Mouse (Mus musculus) spleen, embryonic (tissue): ENCODE data around the gene Fam20a.
"Not testable (repeated sequence)": the region's sequence is repeated elsewhere in the genome, so short reads cannot be mapped to it uniquely, and the experiment has no call there.

ENCODE experiments used
- CTCF ChIA-PET: fragments of 350-600 bp; sonication (Branson Sonifier 250); formaldehyde crosslinking; loops from one replicate; lab custom pipeline; 2022; lab: Charles Lee

The Fam20a gene

GRCm38 (mm10) chr11:109680934-109681333 lies 41.1 kb downstream of the Fam20a start:
- CTCF ChIA-PET, result interaction anchor here (0.6 kb wide), 1 partner anchor 182 kb away, joined by 3 read pairs; no protein-coding TSS in a partner anchor

GRCm38 (mm10) chr11:109678291-109678690 lies 43.8 kb downstream of the Fam20a start:
- CTCF ChIA-PET, result no interaction called here

- CTCF ChIA-PET, result interaction anchor here (0.7 kb wide), 1 partner anchor 806 kb away, joined by 3 read pairs; no protein-coding TSS in a partner anchor
These were observed 45.3 kb downstream of the Fam20a start for GRCm38 (mm10) chr11:109676621-109677373.

- CTCF ChIA-PET, result no interaction called here
These were observed 46.3 kb downstream of the Fam20a start for GRCm38 (mm10) chr11:109675771-109676170.

- CTCF ChIA-PET, result no interaction called here
These were observed 46.9 kb downstream of the Fam20a start for GRCm38 (mm10) chr11:109675208-109675607.

GRCm38 (mm10) chr11:109674542-109674941 lies 47.5 kb downstream of the Fam20a start:
- CTCF ChIA-PET, result no interaction called here

- CTCF ChIA-PET, result interaction anchor here (0.7 kb wide), 1 partner anchor 624 kb away, joined by 9 read pairs; no protein-coding TSS in a partner anchor
These were observed 48.3 kb downstream of the Fam20a start for GRCm38 (mm10) chr11:109673741-109674140.

- CTCF ChIA-PET, result interaction anchor here (0.6 to 0.7 kb wide), 2 partner anchors 22 to 625 kb away, joined by 3 to 9 read pairs; no protein-coding TSS in a partner anchor
These were observed 49.0 kb downstream of the Fam20a start for GRCm38 (mm10) chr11:109672881-109673739.

GRCm38 (mm10) chr11:109672396-109672795 lies 49.7 kb downstream of the Fam20a start:
- CTCF ChIA-PET, result interaction anchor here (0.6 kb wide), 1 partner anchor 21 kb away, joined by 3 read pairs; no protein-coding TSS in a partner anchor

GRCm38 (mm10) chr11:109672021-109672324 lies 50.1 kb downstream of the Fam20a start:
- CTCF ChIA-PET, result no interaction called here

- CTCF ChIA-PET, result no interaction called here
These were observed 50.7 kb downstream of the Fam20a start for GRCm38 (mm10) chr11:109671136-109672020.

- CTCF ChIA-PET, result interaction anchor here (0.6 kb wide), 1 partner anchor 239 kb away, joined by 3 read pairs; no protein-coding TSS in a partner anchor
These were observed 51.8 kb downstream of the Fam20a start for GRCm38 (mm10) chr11:109670026-109670916.

GRCm38 (mm10) chr11:109669149-109669708 lies 52.9 kb downstream of the Fam20a start:
- CTCF ChIA-PET, result interaction anchor here (0.7 kb wide), 1 partner anchor 688 kb away, joined by 3 read pairs; no protein-coding TSS in a partner anchor

GRCm38 (mm10) chr11:109668115-109668725 lies 53.9 kb downstream of the Fam20a start:
- CTCF ChIA-PET, result no interaction called here

- CTCF ChIA-PET, result no interaction called here
These were observed 54.7 kb downstream of the Fam20a start for GRCm38 (mm10) chr11:109667371-109667770.

GRCm38 (mm10) chr11:109666411-109666810 lies 55.7 kb downstream of the Fam20a start:
- CTCF ChIA-PET, result no interaction called here

- CTCF ChIA-PET, result interaction anchor here (1.0 kb wide), 1 partner anchor 36 kb away, joined by 3 read pairs; no protein-coding TSS in a partner anchor
These were observed 56.7 kb downstream of the Fam20a start for GRCm38 (mm10) chr11:109665424-109665823.

GRCm38 (mm10) chr11:109664293-109664692 lies 57.8 kb downstream of the Fam20a start:
- CTCF ChIA-PET, result no interaction called here

GRCm38 (mm10) chr11:109660526-109660925 lies 61.6 kb downstream of the Fam20a start:
- CTCF ChIA-PET, result not testable (repeated sequence)
